Mouse (Mus musculus) heart, postnatal 0 days (tissue): ENCODE measurements around the gene Zfp184.

Experiments
- CTCF ChIP-seq: IDR thresholded peaks from 2 replicates; pipeline ENCODE4 v1.5.1; 2016; ENCODE audit warnings: antibody characterized with exemption, control low read depth, low read depth
- EP300 ChIP-seq: IDR thresholded peaks from 2 replicates; pipeline ENCODE4 v1.6.1; 2016; ENCODE audit warnings: antibody characterized with exemption, low read depth

- TF ChIP-seq CTCF (no peak), EP300 (no peak)
Measured at GRCm38 (mm10) chr13:21914599-21914998, 30.3 kb upstream of the Zfp184 start.
